Mouse (Mus musculus) urinary bladder, adult 18-20 months (tissue): ENCODE results near the gene Gdf3.
"Not testable (repeated sequence)": the region's sequence is repeated elsewhere in the genome, so short reads cannot be mapped to it uniquely, and the experiment has no call there.

ENCODE experiments used
- DNase-seq, 2 experiments: peaks; one replicate each; pipeline ENCODE4 v3.0.0; 2022; ENCODE audit warnings: low spot score in 2 of 2, mixed read lengths in 2 of 2

Gene Gdf3

DNA sequence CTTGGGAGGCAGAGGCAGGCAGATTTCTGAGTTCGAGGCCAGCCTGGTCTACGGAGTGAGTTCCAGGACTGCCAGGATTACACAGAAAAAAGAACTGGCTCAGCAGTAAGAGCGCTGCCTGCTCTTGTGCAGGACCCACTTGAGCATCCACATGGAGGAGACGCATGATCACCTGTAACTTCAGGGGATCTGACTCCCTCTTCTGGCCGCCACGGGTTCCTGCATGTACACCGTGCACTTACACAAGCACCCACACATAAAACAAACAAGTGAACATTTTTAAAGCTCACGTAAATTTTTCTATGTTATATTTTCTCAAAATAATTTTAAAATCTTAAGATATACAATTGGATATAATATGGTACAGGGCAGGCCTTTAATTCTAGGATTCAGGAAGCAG is 4.4 kb downstream of the Gdf3 start:
- no peak for DNase-seq

DNA sequence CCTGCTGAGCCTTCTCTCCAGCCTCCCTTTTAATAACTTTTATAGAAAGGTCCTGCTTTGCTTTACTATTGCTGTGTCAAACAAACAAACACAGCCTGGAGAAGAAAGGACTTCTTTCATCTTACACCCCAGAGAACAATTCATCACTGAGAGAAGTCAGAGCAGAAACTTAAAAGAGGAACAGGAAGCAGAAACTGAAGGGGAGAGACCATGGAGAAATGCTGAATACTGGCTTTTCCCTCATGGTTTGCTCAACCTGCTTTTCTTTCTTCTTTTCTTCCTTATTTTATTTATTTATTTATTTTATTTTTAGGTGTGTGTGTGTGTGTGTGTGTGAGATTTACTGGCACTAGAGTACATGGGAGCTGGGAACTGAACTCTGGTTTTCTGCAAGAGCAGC is 5.6 kb downstream of the Gdf3 start:
- DNase-seq = no peak

DNA sequence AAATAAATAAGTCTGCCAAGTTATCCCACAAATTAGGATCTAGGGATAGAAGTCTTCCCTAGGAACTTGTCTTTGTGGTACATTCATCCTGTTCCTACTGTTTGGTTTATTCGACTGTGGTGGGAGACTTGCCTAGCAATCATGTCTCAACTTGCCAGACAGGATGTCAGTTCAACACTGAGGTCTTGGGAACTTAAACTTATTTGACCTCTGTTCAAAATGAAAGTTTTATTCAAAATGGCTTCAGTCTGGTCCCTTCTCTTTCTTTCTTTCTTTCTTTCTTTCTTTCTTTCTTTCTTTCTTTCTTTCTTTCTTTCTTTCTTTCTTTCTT is 6.9 kb downstream of the Gdf3 start:
- no peak for DNase-seq

DNA sequence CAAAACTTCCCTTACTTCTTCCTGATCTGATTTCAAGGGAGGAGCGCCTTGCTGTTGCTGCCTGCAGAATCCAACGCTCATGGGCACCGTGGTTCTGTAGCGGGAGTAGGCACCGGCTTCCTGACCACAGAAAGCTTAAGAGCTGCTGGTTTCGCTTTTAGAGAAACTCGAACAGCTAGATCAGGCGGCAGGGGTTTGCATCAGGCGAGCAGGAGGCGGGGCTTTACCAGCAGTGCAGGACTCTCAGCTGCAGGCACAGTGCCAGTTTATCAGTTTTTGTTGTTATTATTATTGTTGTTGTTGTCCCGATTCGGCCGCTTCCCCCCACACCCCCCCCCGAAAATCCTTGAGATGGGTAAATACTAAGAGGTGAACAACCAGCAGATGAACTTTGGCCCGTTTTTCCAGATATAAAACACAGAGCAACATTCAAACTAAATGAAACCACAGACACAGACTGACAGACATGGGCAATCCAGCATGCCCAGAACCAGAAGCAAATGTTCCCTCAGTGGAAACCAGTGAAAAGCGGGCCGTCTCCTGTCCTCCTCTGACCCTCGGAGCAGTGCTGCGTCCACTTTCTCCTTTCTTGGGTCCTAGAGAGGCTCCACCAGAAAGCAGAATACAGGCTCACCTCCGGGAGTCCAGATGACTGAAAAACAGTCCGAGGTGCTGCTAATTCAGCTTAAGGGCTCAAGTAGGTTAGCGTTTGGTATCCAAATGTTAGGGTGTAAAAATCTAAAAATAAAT is 7.5 kb downstream of the Gdf3 start, which contains the start of gene Apobec1:
Gene Apobec1, minus strand, starts transcription at position 203 of the 750 bp plus-strand sequence.
- DNase-seq = peak; percentile 61 to 75

DNA sequence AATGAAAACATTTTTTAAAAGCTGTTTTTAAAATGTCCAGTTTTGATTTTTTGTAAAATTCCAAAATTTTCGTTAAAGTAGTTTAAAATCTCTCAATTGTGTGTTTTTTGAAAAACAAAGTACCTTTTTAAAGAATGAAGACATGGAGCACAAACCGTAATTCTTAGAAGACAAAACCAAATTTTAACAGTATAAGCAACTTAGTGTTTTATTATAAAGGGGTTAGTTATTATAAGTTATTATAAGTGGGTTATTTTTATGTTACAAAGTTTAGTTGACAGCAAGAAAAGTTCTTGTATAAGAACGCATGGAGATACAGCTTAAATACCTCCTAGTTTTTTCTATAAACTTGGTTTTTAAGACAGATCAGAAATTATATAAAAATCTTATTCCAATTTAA is 8.3 kb downstream of the Gdf3 start:
- DNase-seq = no peak

DNA sequence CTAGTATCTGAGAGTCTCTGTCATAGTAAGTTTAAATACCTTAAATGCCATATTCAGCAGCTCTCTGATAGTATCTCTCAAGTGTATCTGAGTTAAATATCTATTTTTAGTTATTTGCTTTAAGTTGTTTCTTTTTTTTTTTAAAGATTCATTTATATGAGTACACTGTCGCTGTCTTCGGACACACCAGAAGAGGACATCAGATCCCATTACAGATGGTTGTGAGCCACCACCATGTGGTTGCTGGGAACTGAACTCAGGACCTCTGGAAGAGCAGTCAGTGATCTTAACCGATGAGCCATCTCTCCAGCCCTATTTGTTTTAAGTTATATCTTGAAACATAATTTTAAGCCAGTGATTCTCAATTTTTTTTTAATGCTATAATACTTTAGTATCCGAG is 8.9 kb downstream of the Gdf3 start:
- no peak for DNase-seq

DNA sequence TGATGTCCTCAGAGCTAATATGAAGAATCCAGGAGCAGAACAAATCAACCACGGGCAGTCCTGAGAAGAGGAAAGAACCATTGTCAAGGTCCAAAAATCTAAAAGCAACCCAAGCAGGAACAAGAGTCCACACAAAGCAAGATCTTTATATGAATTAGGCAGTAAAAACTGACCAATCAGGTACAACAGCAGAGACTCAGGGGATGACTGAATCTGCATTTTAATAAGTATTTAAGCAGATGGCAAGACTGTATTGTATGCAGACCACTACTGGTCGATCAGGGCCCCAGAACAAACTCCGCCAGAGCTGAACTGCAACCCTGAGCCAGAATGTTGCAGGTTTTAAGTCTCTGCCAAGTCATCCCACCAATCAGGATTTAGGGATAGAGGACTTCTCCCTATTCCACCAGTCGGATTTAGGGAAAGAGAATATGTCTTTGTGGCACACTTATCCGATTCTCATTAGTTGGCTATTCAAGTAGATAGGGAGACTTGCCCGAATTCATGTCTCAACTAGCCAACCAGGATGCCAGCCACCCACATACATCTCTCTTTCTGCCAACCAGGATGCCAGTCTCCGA is 9.7 kb downstream of the Gdf3 start:
- DNase-seq = no peak

DNA sequence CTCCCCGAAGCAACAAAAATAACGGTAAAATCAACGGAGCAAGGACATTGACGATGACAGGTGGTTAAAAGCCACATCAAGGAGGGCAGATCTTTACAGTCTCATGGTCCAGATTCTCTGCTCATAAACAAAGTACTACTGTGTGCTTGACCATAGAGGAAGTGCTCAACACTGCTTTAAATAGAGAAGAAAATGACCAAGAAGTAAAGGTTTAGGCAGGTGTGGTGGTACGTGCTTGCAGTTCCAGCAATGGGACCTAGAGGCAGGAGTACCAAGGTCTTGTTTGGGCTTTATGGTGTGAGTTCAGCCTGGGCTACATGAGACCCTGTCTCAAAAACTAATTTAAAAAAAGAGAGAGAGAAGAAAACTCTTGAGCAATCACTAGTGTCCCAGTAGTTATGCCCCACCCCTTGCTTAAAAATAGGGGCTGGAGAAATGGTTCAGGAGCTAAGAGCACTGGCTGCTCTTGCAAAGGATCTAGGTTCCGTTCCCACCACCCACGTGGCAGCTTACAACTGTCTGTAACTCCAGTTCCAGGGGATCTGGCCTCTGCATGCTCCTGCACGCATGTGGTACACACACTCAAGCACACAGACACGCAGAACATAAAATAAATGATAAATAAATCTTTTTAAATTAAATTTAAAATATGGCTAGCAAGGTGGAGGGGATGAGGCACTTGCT is 10.7 kb downstream of the Gdf3 start:
- no peak for DNase-seq

DNA sequence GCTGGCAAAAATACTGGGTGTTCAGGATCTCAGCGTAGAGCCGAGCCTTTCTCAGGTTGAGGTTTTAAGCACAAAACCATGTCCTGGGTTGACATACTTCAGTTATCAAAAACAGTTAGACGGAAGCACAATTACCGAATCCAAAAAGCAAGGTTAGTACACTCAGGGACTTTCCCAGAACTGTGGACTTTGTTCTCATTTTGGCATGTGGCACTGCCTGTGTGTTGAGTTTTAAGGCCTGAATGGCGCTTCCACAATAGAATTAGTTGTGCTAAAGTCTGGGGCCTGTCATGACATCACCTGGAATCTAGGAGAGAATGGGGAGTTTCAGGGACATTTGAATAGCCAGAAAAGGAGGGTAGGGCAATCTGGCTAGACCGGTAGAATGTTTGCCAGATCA is 11.5 kb downstream of the Gdf3 start:
- no peak for DNase-seq

DNA sequence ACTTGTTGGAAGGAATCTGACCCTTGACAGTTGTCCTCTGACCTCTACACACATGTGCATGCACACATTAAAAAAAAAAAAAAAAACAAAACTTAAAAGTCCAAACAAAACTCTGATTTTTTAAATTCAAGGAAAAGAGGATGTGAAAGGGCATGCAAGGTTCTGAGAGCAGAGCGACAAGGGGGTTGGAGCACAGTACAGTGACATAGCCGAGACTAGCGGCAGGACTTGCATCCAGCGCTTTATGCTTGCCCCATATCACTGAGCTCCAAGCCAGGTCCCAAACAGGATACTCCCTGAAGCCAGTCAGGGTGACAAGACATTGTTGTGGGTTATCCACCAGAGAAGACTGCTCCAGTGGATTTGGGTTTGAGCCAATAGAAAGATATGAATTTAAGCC is 11.9 kb downstream of the Gdf3 start:
- DNase-seq = no peak

DNA sequence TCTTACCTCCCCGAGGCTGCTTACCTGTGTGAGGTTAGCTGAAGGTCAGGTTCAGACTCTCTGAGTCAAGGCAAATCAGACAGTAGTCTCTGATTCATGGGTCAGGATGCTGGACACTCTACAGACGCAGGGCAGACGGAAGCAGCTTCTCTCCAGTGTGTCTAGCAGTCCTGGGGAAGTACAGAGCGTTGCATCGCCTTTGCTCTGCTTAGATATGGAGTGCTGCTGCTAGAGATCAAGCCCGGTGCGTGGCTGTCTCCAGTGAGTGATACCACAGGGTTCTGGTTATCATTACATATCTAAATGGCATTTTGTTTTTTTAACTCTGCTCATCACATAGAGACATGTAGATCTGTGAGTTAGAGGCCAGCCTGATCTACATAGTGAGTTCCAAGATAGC is 13.3 kb downstream of the Gdf3 start:
- no peak for DNase-seq

DNA sequence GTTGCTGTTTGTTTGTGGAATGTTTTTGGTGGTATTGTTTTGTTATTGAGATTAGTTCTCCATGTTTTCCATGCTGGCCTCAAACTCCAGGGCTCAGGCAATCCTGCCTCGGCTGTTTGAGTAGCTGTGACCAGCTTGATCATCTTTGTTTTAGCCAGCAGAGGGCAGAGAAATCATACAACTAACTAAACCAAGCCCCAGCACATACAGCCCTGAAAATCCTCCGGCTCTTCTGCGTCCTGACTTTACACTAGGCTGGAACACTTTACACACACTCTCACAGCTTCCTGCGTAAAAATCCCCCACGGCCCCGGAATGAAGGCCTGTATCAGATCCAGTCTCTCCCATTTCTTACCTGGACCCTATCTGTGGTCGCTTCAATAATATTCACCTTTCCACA is 14.2 kb downstream of the Gdf3 start:
- DNase-seq = no peak

DNA sequence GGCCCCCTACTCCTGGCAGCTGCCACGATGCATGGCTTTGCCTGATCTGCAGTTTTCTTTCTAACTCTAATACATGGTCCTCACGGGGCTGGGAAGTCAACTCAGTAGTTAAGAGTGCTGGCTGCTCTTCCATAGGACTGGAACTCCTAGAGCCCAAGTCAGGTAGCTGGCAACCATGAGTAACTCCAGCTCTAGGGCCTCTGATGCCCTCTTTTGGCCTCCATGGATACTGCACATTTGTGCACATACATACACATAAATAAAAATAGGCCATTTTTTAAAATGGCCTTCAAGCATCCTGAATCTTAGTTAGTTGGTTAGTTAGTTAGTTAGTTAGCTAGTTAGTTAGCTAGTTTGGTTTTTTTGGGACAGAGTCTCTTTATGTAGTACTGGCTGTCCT is 17.0 kb downstream of the Gdf3 start:
- DNase-seq = no peak

DNA sequence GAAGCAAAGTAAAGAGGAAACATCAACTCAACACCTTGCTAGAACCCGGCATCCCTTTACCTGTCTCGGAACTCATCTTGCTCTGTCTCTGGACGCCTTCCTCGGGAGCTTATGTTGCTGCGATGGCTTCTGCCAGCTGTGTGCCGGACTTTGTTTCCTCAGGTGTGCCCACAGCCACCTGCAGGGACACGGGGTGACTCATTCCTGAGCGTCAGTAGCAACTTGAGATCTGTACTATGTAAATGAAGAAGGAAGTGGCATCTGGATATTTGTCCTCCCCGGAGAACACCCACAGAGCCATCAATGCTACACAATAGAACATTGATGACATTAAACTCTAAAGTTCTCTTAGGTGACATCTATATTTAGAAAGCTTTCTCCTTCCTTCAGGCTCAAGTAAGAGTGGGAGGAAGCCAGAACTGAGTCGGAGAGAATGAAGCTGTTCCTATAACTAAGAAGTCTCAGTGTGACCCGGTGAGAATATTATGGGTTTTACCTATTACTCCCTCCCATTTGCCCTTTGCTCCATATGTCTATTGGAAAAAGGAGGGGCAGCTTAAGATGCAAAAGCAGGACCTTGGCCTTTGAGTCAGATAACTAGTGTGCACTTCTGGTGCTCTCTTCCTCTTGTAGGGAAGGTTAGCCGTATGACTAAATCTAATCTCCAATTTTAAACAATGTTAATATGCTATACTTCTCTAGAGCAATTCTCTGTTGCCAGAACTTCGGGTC is 18.7 kb downstream of the Gdf3 start:
- no peak for DNase-seq

DNA sequence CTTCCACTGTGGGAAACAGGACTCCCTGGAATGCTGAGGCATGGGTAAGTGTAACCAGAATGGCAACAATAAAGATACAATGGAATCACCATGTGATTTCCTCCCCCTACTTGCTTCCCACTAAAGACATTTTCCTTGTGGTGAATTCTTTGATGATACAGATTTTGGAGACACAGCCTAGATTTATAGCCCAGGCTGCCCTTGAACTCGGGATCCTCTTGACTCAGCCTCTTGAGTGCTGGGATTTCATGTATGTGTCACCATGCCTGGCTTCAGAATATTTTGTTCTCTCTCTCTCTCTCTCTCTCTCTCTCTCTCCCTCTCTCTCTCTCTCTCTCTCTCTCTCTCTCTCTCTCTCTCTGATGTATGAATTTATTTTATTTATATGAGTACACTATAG is 30.8 kb downstream of the Gdf3 start:
- no peak for DNase-seq

DNA sequence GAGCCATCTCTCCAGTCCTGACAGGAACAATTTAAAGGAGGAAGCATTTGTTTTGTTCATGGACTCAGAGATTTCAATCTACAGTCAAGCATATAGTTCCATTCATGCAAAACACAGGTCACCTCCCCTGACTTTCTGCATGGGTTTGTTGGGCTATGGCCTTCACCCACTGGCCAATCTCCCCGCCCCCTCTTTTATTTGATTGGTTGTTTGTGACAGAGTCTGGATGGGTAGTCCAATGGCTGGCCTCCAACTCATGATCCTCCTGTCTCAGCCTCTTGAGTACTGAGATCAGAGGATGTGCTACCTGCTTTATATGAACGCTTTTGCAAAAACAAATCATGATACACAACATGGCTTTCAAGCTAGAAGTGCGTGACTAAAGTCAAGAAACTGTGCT is 32.9 kb downstream of the Gdf3 start:
- no peak for DNase-seq

DNA sequence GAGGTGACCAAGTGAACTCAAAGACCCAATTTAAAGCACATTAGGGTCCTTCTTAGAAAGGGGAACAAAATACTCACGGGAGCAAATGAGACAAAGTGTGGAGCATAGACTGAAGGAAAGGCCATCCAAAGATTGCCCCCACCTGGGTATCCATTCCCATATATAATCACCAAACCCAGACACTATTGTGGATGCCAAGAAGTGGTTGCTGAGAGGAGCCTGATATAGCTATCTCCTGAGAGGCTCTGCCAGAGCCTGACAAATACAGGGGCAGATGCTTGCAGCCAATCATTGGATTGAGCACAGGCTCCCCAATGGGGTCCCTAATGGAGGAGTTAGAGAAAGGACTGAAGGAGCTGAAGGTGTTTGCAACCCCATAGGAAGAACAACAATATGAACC is 34.9 kb downstream of the Gdf3 start:
- DNase-seq = not testable (repeated sequence)

DNA sequence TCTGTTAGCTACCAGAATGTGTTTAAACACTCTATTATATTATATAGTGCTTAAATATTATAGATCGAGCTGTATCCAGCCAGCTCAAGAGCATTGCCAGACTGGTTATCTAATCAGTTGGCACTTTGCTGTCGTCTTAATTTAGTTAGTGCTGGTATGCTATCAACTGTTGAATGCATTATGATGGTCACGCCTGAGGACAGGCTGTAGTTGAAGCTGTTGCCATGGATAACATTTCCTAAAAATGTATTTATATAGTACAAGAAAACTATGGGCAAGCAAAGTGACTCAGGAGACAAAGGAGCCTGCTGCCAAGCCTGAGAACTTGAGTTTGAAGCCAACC is 38.3 kb downstream of the Gdf3 start:
- no peak for DNase-seq

DNA sequence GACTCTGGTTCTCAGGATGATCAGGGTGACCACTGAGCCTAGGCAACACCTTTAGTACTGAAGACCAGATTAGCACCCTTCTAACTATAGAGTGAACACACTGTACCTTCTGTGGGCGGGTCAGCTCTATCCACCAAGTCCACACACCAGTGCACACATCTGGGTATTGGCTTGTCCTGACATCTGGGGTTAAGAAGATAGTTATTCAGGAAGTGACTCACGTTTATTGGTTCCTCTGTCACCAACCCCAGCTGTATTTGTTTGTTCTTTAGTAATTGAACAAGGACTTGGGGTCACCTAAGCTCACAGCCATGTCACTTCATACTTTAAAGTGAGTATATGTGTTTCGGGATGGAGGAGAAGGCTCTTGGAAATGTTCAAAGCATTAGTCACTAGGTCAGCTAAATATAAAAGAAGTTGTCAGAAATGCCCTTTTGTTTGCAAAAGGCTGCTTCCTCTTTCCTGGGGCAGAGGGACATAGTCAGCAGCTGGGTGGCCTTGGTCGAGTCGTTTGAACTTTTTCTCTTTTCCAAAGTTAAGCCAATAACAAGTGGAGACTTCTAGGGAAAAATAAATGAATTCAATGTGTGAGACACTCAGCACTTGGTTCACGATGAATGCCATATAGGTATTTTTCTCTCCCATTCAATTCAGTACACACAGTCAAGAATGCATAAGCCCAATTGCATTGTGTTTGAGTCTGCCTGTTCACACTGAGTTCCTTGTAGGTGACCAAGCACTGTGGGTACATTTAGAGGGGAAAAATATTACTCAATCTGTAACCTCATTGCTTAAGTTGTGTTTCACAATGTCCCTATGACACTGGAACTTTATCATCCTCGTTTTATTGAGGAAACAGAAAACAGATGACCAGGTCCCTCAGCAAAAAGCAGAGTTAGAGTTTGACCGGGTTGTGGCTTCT is 38.9 kb downstream of the Gdf3 start:
- no peak for DNase-seq

DNA sequence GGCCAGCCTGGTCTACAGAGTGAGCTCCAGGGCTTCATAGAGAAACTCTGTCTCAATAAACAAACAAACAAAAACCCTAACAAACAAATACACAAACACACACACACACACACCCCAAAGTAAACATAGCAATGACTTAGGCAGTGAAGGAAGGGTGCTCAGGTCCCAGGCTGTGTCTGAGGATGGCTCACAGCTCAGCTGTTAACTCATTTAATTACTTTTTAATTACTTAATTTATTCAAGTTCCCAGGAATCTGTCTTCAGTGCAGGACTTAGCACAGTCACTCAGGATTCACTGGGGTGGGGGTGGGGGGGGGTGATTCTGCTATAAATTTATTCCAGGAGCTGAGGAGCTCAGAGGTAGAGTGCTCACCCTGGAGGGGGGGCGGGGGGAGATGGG is 40.1 kb downstream of the Gdf3 start:
- no peak for DNase-seq

DNA sequence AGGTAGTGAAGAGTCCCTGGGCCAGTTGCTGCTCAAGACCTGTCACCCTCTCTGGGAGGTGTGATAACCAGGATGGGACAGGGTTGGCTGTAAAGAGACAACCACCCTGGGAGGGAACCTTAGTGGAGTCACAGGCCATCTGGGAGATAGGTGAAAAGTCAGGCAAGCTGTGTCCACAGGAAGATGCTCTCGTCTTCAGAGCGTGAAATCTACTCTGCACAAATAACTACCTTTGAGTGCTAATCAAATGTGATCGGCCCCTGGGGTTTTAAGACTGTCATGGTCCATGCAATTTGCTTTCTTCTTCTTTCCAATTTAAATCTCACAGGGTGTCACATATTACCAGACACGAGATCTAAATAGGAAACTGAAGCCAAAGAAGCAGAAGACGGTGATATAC is 40.8 kb downstream of the Gdf3 start:
- DNase-seq = no peak
